11 mouse cellular contexts compared by ENCODE assay signal in the genomic region with DNA sequence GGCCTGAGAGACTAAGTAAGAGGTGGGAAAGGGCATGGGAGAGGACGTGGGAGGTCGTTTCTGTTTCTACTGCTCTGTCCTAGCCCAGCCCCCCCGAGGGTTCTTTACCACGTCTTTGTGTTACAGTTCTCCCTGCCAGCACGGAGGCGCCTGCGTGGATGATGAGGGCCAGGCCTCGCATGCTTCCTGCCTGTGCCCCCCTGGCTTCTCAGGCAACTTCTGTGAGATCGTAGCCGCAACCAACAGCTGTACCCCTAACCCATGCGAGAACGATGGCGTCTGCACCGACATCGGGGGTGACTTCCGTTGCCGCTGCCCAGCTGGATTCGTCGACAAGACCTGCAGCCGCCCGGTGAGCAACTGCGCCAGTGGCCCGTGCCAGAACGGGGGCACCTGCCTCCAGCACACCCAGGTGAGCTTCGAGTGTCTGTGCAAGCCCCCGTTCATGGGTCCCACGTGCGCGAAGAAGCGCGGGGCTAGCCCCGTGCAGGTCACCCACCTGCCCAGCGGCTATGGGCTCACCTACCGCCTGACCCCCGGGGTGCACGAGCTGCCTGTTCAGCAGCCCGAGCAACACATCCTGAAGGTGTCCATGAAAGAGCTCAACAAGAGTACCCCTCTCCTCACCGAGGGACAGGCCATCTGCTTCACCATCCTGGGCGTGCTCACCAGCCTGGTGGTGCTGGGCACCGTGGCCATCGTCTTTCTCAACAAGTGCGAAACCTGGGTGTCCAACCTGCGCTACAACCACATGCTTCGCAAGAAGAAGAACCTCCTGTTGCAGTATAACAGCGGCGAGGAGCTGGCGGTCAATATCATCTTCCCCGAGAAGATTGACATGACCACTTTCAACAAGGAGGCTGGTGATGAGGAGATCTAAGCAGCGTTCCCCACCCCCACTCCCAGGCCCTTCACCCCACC. TPM values are rescaled to one million over a fixed set of nuclear protein-coding genes. Genes with fewer than 3 reads are reported as not detected.
DNase-seq lines count a peak whose midpoint lies in the region; ATAC-seq lines count a peak whose summit lies in the region.
"Had no signal": no experiment of that assay in that cellular context is flagged by ENCODE, and none has a peak within 500 bp of the region (broad histone marks: within the 10 kb centered on the region; RNA-seq: fewer than 3 reads in every experiment).

No protein-coding gene starts in this region.

- H3K4me3 ChIP-seq in heart, embryonic 16.5 days (ENCODE audit: low read length), result peak overlapping the region; percentile 34
- H3K4me3 ChIP-seq in forebrain, embryonic 10.5 days, result peak overlapping the region; percentile 32
- H3K4me3 ChIP-seq in limb, embryonic 12.5 days (replicated peaks), result no peak overlapping the region
- peak overlapping the region; percentile 11; the same call in 1 of the 2 replicates for H3K4me3 ChIP-seq in stomach, embryonic 15.5 days (replicated peaks)
- H3K4me3 ChIP-seq: left cerebral cortex, adult 2 months had no signal

- WGBS in heart, embryonic 16.5 days, result 39% methylated on average over 49 of the region's 49 CpGs
- WGBS in forebrain, embryonic 10.5 days, result 33% methylated on average over 49 of the region's 49 CpGs
- 37% methylated on average over 49 of the region's 49 CpGs for WGBS in limb, embryonic 12.5 days
- 44% methylated on average over 49 of the region's 49 CpGs for WGBS in stomach, embryonic 15.5 days

- H3K4me2 ChIP-seq in heart, embryonic 16.5 days (ENCODE audit: low read depth, low read length), result peak overlapping the region; percentile 59
- peak overlapping the region; percentile 44 for H3K4me2 ChIP-seq in limb, embryonic 12.5 days
- peak overlapping the region; percentile 37; the same call in 1 of the 2 replicates for H3K4me2 ChIP-seq in stomach, embryonic 15.5 days

- no peak for DNase-seq in heart, adult 9 months (ENCODE audit: low spot score in 2 of 2)
- DNase-seq in forebrain, embryonic 10.5 days (ENCODE audit: extremely low spot score, low spot score), result peak; percentile 35
- DNase-seq in right cerebral cortex, postnatal 36 days (ENCODE audit: low spot score in 2 of 2), result no peak
- no peak for DNase-seq in adrenal gland, adult 18-20 months (ENCODE audit: low spot score in 2 of 2)
- DNase-seq in adrenal gland, adult 2 months, result no peak
- DNase-seq: cerebellum, adult 11 months had no signal

- H3K9me3 ChIP-seq in heart, embryonic 16.5 days (replicated peaks; ENCODE audit: control insufficient read depth, low read length), result no peaks in the 10 kb centered on the region
- no peaks in the 10 kb centered on the region for H3K9me3 ChIP-seq in forebrain, embryonic 10.5 days
- no peaks in the 10 kb centered on the region for H3K9me3 ChIP-seq in limb, embryonic 12.5 days
- H3K9me3 ChIP-seq in stomach, embryonic 15.5 days, result no peaks in the 10 kb centered on the region

- H3K9ac ChIP-seq in heart, embryonic 16.5 days (ENCODE audit: low read length), result 0 out of 2 replicates have a peak overlapping the region, but pooled peaks have one; percentile 13
- peak overlapping the region; percentile 40 for H3K9ac ChIP-seq in limb, embryonic 12.5 days (replicated peaks)
- no peak overlapping the region for H3K9ac ChIP-seq in stomach, embryonic 15.5 days

- no peak for ATAC-seq in heart, embryonic 16.5 days (replicated peaks; ENCODE audit: extremely low read depth, insufficient read depth, low FRiP score)
- ATAC-seq in limb, embryonic 12.5 days (ENCODE audit: insufficient number of reproducible peaks, insufficient read depth, low FRiP score, low TSS enrichment, low read depth), result 0 out of 2 replicates have a peak, but pooled peaks have one; percentile 24
- ATAC-seq in stomach, embryonic 15.5 days (ENCODE audit: insufficient read depth, low FRiP score, low read depth), result no peak

- H3K4me1 ChIP-seq in heart, embryonic 16.5 days (ENCODE audit: control insufficient read depth, insufficient read depth, low read length), result peaks cover 5% of the 10 kb centered on the region; the same call in 1 of the 2 replicates
- peaks cover 79% of the 10 kb centered on the region for H3K4me1 ChIP-seq in forebrain, embryonic 10.5 days
- peaks cover 46% of the 10 kb centered on the region for H3K4me1 ChIP-seq in limb, embryonic 12.5 days (replicated peaks)
- H3K4me1 ChIP-seq in stomach, embryonic 15.5 days, result peaks cover 29% of the 10 kb centered on the region

- no peak overlapping the region for H3K27ac ChIP-seq in heart, embryonic 16.5 days (ENCODE audit: low read length)
- peak overlapping the region; percentile 61 for H3K27ac ChIP-seq in forebrain, embryonic 10.5 days
- H3K27ac ChIP-seq in limb, embryonic 12.5 days, result no peak overlapping the region
- H3K27ac ChIP-seq in stomach, embryonic 15.5 days, result no peak overlapping the region
- H3K27ac ChIP-seq: left cerebral cortex, adult 2 months had no signal

- no peaks in the 10 kb centered on the region for H3K36me3 ChIP-seq in heart, embryonic 16.5 days (ENCODE audit: control insufficient read depth, insufficient read depth)
- H3K36me3 ChIP-seq in forebrain, embryonic 10.5 days (replicated peaks), result peaks cover 22% of the 10 kb centered on the region
- H3K36me3 ChIP-seq in limb, embryonic 12.5 days, result peaks cover 9% of the 10 kb centered on the region
- no peaks in the 10 kb centered on the region for H3K36me3 ChIP-seq in stomach, embryonic 15.5 days

- peaks cover 55% of the 10 kb centered on the region for H3K27me3 ChIP-seq in heart, embryonic 16.5 days (ENCODE audit: control insufficient read depth, insufficient read depth, low read length)
- H3K27me3 ChIP-seq in forebrain, embryonic 10.5 days (ENCODE audit: poor library complexity, severe bottlenecking), result peaks cover 99% of the 10 kb centered on the region
- H3K27me3 ChIP-seq in limb, embryonic 12.5 days, result peaks cover 64% of the 10 kb centered on the region
- H3K27me3 ChIP-seq in stomach, embryonic 15.5 days (replicated peaks), result peaks cover 15% of the 10 kb centered on the region; the same call in 1 of the 2 replicates

RNA-seq across cellular contexts. Expression of gene Dlk1, which starts 7.1 kb away (rescaled TPM):
- polyA plus RNA-seq in heart, embryonic 16.5 days (2015; fragmentation: Nextera tagmentation; extraction: Ambion mirVana), result 169 and 179 TPM in 2 replicates
- polyA plus RNA-seq in forebrain, embryonic 10.5 days (2016; fragmentation: Nextera tagmentation; extraction: Ambion mirVana), result 200 and 274 TPM in 2 replicates
- 120 and 148 TPM in 2 replicates for polyA plus RNA-seq in limb, embryonic 12.5 days (2016; fragmentation: Nextera tagmentation; extraction: Ambion mirVana)
- 487 and 492 TPM in 2 replicates for polyA plus RNA-seq in stomach, embryonic 15.5 days (2015; fragmentation: Nextera tagmentation; extraction: Ambion mirVana)
- total RNA-seq in adrenal gland, adult 18-20 months (2021), result 100 to 1,000 TPM; 573 to 650 TPM
- total RNA-seq in adrenal gland, adult 2 months (2021), result 100 to 1,000 TPM; 623 to 917 TPM
- 1,239 and 1,424 TPM in 2 replicates for polyA plus RNA-seq in adrenal gland, adult 2 months (2012; rRNA removed)
- total RNA-seq: MEL had no signal
